Mouse (Mus musculus) testis, adult 2 months (tissue): ENCODE results near the gene Galnt10. TPM values are rescaled to one million over a fixed set of nuclear protein-coding genes. Genes with fewer than 3 reads are reported as not detected.

ENCODE experiments used
- H3K27ac ChIP-seq: fragments of 200-500 bp; 2 replicates; pipeline ENCODE4 v1.5.1; 2012; ENCODE audit warnings: low read depth, low read length; ENCODE audit not compliant: control insufficient read depth, insufficient read depth
- H3K27me3 ChIP-seq: fragments of 200-500 bp; 2 replicates; pipeline ENCODE4 v1.6.1; 2012; ENCODE audit warnings: mild to moderate bottlenecking, low read length, moderate library complexity; ENCODE audit not compliant: control insufficient read depth, insufficient read depth
- H3K36me3 ChIP-seq: fragments of 200-500 bp; 2 replicates; pipeline ENCODE4 v1.6.1; 2012; ENCODE audit warnings: mild to moderate bottlenecking, low read length; ENCODE audit not compliant: control insufficient read depth, insufficient read depth
- H3K4me1 ChIP-seq: fragments of 200-500 bp; 2 replicates; pipeline ENCODE4 v1.6.1; 2012; ENCODE audit warnings: low read length; ENCODE audit not compliant: control insufficient read depth, insufficient read depth
- H3K4me3 ChIP-seq: fragments of 200-500 bp; 2 replicates; pipeline ENCODE4 v1.5.1; 2012; ENCODE audit warnings: low read depth, mild to moderate bottlenecking, low read length, moderate library complexity, mixed read lengths; ENCODE audit not compliant: control insufficient read depth
- CTCF ChIP-seq: fragments of 200-500 bp; IDR thresholded peaks from 2 replicates; pipeline ENCODE4 v1.5.1; 2012; ENCODE audit warnings: low read depth, mild to moderate bottlenecking, inconsistent platforms, low read length, moderate library complexity; ENCODE audit not compliant: control insufficient read depth, insufficient read depth, insufficient replicate concordance
- POLR2A ChIP-seq: fragments of 200-500 bp; IDR thresholded peaks from 2 replicates; pipeline ENCODE4 v1.6.1; 2012; ENCODE audit warnings: low read depth, mild to moderate bottlenecking, inconsistent platforms, low read length, moderate library complexity; ENCODE audit not compliant: control insufficient read depth
- polyA plus RNA-seq: library from polyadenylated mRNA; depleted of rRNA; stranded (reverse); fragments of >200 nt; gene quantifications from 2 replicates; pipeline ENCODE4 v1.2.3, GENCODE M21; 2012

The Galnt10 gene
- polyA plus RNA-seq, 1 experiment = 25.9 TPM

- TF ChIP-seq POLR2A (no peak), CTCF (no peak)
- H3K27ac ChIP-seq = no peak overlapping the region
Observed at GRCm38 (mm10) chr11:57701193-57701925, 56.1 kb downstream of the Galnt10 start.

GRCm38 (mm10) chr11:57701956-57702355 lies 56.7 kb downstream of the Galnt10 start:
- H3K36me3 ChIP-seq = no peaks in the 10 kb centered on the region
- H3K27me3 ChIP-seq = no peaks in the 10 kb centered on the region
- H3K4me1 ChIP-seq = no peaks in the 10 kb centered on the region
- H3K4me3 ChIP-seq = no peak overlapping the region
- H3K27ac ChIP-seq = no peak overlapping the region
- TF ChIP-seq POLR2A = no peak
- TF ChIP-seq CTCF = no peak

More at GRCm38 (mm10) chr11:57701193-57701925, 56.1 kb downstream of the Galnt10 start:
- Histone ChIP-seq H3K27me3 (no peaks in the 10 kb centered on the region), H3K4me3 (no peak overlapping the region), H3K4me1 (no peaks in the 10 kb centered on the region), H3K36me3 (no peaks in the 10 kb centered on the region)

GRCm38 (mm10) chr11:57706620-57707019 lies 61.4 kb downstream of the Galnt10 start:
- H3K4me3 ChIP-seq = no peak overlapping the region
- no peak for TF ChIP-seq CTCF
- TF ChIP-seq POLR2A = no peak
- no peaks in the 10 kb centered on the region for H3K36me3 ChIP-seq
- H3K27ac ChIP-seq = no peak overlapping the region
- no peaks in the 10 kb centered on the region for H3K4me1 ChIP-seq
- no peaks in the 10 kb centered on the region for H3K27me3 ChIP-seq

- no peaks in the 10 kb centered on the region for H3K27me3 ChIP-seq
- H3K27ac ChIP-seq = no peak overlapping the region
- TF ChIP-seq CTCF = peak; percentile 53; the same call in 1 of the 2 replicates
- no peak for TF ChIP-seq POLR2A
- H3K36me3 ChIP-seq = no peaks in the 10 kb centered on the region
- H3K4me3 ChIP-seq = no peak overlapping the region
- no peaks in the 10 kb centered on the region for H3K4me1 ChIP-seq
Observed at GRCm38 (mm10) chr11:57707114-57707798, 62.0 kb downstream of the Galnt10 start.

GRCm38 (mm10) chr11:57708174-57709154 lies 63.2 kb downstream of the Galnt10 start:
- no peaks in the 10 kb centered on the region for H3K36me3 ChIP-seq
- H3K4me3 ChIP-seq = no peak overlapping the region
- H3K4me1 ChIP-seq = no peaks in the 10 kb centered on the region
- no peak overlapping the region for H3K27ac ChIP-seq
- no peak for TF ChIP-seq CTCF
- no peak for TF ChIP-seq POLR2A
- H3K27me3 ChIP-seq = no peaks in the 10 kb centered on the region

GRCm38 (mm10) chr11:57713960-57714359 lies 68.7 kb downstream of the Galnt10 start:
- Histone ChIP-seq H3K27me3 (no peaks in the 10 kb centered on the region), H3K4me1 (no peaks in the 10 kb centered on the region), H3K36me3 (no peaks in the 10 kb centered on the region), H3K27ac (no peak overlapping the region), H3K4me3 (no peak overlapping the region)
- TF ChIP-seq CTCF = no peak
- no peak for TF ChIP-seq POLR2A
